Mouse (Mus musculus) 416B (cell line): ENCODE results near the gene Csnka2ip.

Source experiments
- DNase-seq: peaks from one replicate; pipeline ENCODE4 v3.0.0; 2011; ENCODE audit warnings: low read depth

Gene Csnka2ip

GRCm38 (mm10) chr16:64602308-64602707, at the start of gene Csnka2ip:
Gene Csnka2ip (minus strand): TSS chr16:64602408.
- DNase-seq = no peak

DNA sequence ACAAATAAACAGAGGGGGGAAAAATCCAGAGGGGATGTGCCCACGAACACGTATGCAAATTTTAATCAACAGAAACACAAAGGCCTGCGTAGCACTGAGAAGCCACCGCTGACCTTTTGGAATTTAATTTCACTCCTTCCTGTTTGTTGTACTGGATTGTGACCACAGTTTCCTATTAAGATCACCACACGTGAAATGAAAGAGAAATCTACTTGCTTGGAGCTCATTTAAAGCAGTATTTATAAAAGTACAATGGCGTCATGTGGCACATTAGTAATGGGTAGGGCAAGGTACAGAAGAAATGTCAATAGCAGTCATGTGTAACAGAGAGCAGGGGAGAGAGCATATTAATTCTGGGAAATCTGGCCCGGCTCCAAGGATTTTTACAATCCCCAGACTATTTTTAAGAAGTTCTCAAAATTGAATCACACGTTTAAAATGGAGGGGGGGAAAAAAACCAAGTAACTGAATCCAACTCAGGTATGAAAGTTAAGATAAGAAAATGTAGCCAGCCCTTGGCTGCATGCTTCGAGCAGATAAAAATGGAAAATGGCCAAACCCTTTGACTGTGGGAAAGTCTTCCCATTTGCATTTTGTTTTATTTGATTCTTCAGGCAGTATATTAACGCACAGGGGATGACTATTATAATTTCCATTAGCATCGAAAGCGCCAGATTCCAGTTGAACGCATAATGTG, 47.5 kb upstream of the Csnka2ip start:
- DNase-seq = peak; percentile 28

GRCm38 (mm10) chr16:64647771-64648170, 45.6 kb upstream of the Csnka2ip start:
- DNase-seq = peak; percentile 10

DNA sequence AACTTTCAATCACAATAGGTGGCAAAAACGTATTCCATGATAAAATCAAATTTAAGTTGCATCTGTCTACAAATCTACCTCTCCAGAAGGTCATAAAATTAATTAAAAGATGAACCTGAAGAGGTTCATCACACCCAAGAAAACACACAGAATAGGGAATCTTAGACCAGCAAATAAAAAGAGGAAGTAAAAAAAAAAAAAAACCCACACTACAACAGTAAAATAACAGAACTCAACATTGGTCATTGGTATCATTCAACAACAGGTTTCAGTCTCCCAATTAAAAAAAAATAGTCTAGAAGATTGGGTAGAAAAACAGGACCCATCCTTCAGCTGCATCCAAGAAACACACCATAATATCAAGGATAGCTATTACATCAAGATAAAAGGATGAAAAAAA, 32.9 kb upstream of the Csnka2ip start:
- DNase-seq = no peak

- no peak for DNase-seq
Measured at GRCm38 (mm10) chr16:64620116-64620515, 17.9 kb upstream of the Csnka2ip start.

- no peak for DNase-seq
Measured at GRCm38 (mm10) chr16:64614648-64615047, 12.4 kb upstream of the Csnka2ip start.

GRCm38 (mm10) chr16:64607793-64608192, 5.6 kb upstream of the Csnka2ip start:
- DNase-seq = no peak

- no peak for DNase-seq
Measured at GRCm38 (mm10) chr16:64586825-64587224, 15.4 kb downstream of the Csnka2ip start.

DNA sequence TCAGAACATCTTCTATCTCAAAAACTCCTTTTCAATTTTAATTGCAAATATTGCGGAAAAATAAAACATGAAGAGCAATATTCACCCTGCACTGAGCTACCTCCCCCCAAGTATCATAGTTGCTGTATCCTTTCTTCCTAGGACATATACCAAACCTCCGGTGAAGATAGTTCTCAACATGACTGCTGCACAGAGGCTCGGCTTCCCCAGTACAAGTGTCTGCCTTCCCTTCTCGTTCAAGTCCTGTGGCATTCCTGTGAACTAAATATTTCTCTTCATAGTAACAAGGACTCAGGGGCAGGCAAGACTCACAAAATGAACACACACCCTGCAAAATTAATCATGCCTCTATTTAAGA, 16.0 kb downstream of the Csnka2ip start:
- no peak for DNase-seq

DNA sequence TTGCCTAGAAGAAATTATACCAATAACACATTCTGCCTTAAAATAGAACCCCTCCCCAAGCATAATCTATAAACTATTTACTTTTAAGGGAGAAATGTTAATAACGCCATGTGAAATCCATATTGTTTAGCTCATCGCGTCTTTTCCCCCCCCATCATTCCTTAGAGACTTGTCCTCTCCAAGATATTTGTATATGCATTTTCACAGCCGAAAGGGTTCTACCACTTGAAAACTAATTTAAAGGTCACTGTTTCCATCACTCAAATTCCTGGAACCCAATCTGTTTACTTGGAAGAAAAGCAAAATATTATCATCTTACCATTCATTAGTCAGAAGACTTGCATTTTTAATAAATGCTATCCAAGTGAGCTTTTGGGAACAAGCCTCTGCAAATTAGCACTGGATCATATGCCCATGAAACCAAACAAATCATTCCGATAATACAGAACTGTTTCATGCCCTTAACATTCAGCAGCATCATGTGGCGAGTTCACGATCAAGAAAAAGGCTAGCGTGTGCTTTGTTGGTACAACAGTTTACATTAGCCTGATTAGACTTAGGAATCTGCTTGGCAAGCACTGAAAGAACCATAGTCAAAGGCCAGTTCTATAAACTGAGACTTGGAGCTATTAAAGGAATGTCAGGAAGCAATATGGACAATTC, 16.5 kb downstream of the Csnka2ip start:
- DNase-seq = no peak

DNA sequence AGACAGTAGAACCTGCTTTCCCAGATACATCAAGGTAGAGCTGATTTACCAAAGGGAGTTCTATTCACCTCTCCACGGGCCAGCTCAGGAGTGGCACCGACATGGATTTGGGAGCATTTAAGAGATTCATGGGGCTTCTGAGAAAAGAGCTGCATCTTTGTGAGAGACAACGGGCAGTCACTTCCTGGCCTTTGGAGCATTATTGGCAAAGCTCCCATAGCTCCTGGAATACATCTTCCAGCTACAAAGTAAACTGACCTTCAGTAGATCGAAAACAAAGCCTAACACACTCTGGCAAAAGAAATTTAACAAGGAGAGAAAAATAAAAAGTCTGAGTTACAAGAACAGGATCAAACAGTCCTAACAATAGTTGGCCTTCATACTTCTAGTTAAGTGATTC, 17.6 kb downstream of the Csnka2ip start:
- DNase-seq = no peak

GRCm38 (mm10) chr16:64583406-64583805, 18.8 kb downstream of the Csnka2ip start:
- no peak for DNase-seq

- DNase-seq = no peak
Measured at GRCm38 (mm10) chr16:64569496-64569895, 32.7 kb downstream of the Csnka2ip start.

DNA sequence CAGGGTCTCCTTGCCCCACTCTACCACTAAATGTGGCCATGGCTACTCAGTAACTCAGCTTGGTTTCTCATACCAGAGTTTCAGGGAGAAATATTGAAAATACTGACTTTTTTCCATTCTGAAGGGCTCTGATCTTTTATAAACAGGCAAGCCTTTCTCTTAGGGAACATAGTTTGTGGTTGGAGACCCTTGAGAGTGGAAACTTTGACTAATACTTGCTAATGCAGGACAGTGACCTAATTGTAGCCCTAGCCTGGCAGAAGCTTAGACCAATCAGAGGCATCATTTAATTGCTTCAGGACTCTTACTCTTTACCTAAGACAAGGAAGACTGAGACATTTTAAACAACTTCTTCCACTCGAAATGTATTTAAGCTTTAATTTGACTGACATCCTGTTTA, 39.1 kb downstream of the Csnka2ip start:
- no peak for DNase-seq

- DNase-seq = no peak
Measured at GRCm38 (mm10) chr16:64558518-64558917, 43.7 kb downstream of the Csnka2ip start.

DNA sequence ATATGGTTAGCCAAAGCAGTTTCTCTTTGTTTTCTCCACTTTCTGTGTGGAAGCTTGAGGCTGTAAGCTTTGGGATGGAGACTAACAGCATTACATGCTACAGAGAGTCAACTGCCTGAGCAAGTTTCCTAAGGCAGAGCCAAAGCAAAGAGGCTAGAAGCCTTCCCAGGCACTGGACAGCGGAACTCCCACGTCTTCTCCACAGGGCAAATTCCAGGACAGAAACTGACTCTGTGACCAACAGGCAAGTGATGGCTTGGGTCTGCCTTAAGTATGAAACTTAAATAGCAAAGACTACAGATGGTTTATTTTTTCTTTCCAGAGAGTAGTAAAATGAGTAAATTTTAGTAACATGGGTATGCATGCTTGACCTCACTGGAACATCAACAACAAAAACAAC, 75.3 kb downstream of the Csnka2ip start:
- no peak for DNase-seq

DNA sequence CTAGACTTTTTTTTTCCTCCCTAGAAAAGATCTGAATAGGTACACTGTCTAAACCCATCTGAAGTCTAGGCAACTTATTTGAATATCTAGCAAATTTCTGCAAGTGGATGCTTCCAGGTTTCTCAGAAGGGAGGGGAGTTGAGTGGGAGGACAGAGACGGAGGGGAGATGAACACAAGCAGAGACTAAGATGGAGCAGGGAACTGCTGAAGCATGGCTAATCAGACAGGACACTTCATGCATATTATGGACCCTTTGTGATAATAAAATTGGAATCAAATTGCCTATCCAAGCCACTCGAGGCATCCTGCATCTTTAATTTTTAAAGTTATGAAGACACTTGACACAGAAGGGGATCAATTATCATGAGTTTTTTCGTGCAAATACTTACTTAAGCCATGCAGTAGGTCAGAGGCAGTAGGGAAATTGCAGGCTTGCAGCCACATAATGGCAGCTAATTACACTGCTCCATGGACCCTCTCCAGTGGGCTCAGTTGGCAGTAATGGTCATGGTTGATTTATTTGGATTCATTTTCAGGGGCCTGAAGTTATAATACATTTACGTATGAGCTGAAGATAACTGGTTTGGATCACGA, 78.1 kb downstream of the Csnka2ip start:
- DNase-seq = no peak

GRCm38 (mm10) chr16:64513423-64513822, 88.8 kb downstream of the Csnka2ip start:
- DNase-seq = no peak
